Mouse (Mus musculus): ENCODE data around the gene Btaf1. TPM values are rescaled to one million over a fixed set of nuclear protein-coding genes. Genes with fewer than 3 reads are reported as not detected.

The Btaf1 gene
- total and polyA plus RNA-seq, 2 experiments from 2014 or later, result 3.3 to 23.0 TPM

DNA sequence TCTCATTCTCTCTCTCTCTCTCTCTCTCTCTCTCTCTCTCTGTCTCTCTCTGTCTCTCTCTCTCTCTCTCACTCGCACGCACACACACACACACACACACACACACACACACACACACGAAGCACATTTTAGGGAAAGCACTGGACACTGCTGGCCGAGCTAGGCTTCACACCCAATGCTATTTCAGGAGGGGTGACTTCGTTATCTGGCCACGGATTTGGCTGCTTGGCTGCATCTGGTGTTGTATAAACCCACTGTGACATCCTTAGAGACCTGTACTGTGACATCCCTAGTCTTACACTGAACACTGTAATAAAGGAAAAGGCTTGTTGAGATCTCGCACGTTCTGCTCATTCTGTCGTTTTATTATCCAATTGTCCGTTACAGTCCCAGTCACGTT is 95.1 kb downstream of the Btaf1 start:
- WGBS, result 77% methylated on average over 9 of the region's 11 CpGs
- no peak for DNase-seq
- Histone ChIP-seq H3K4me1 (ENCODE audit: insufficient read depth) (no peaks in the 10 kb centered on the region), H3K27me3 (ENCODE audit: insufficient read depth, low read length) (no peaks in the 10 kb centered on the region), H3K9me3 (ENCODE audit: low read length) (0 out of 2 replicates have a peak, but pooled peaks cover 3% of the 10 kb centered on the region), H3K4me2 (ENCODE audit: low read depth) (no peak overlapping the region), H3K36me3 (ENCODE audit: insufficient read depth) (0 out of 2 replicates have a peak, but pooled peaks cover 6% of the 10 kb centered on the region), H3K9ac (no peak overlapping the region), H3K27ac (ENCODE audit: low read depth, low read length) (no peak overlapping the region), H3K4me3 (ENCODE audit: low read depth, low read length) (no peak overlapping the region)
- TF ChIP-seq CTCF (IDR thresholded peaks at IDR 0.05; ENCODE audit: low read depth), result no peak
- no peak for ATAC-seq

- no peaks in the 10 kb centered on the region for H3K9me3 ChIP-seq (ENCODE audit: low read length)
- H3K27me3 ChIP-seq (ENCODE audit: insufficient read depth, low read length), result no peaks in the 10 kb centered on the region
- H3K4me2 ChIP-seq (ENCODE audit: low read depth), result no peak overlapping the region
- WGBS, result 87% methylated on average over 5 of the region's 5 CpGs
- no peak overlapping the region for H3K4me3 ChIP-seq (ENCODE audit: low read depth, low read length)
- H3K27ac ChIP-seq (ENCODE audit: low read depth, low read length), result no peak overlapping the region
- no peak for TF ChIP-seq CTCF (IDR thresholded peaks at IDR 0.05; ENCODE audit: low read depth)
- no peak for DNase-seq
- no peaks in the 10 kb centered on the region for H3K4me1 ChIP-seq (ENCODE audit: insufficient read depth)
- no peak for ATAC-seq
- 0 out of 2 replicates have a peak, but pooled peaks cover 6% of the 10 kb centered on the region for H3K36me3 ChIP-seq (ENCODE audit: insufficient read depth)
- no peak overlapping the region for H3K9ac ChIP-seq
Measured at GRCm38 (mm10) chr19:37022146-37022545, 96.3 kb downstream of the Btaf1 start.

GRCm38 (mm10) chr19:37025839-37026319 is 100.0 kb downstream of the Btaf1 start:
- DNase-seq (no peak), ATAC-seq (0 out of 2 replicates have a peak, but pooled peaks have one; percentile 18)
- Histone ChIP-seq H3K27ac (ENCODE audit: low read depth, low read length) (no peak overlapping the region), H3K4me3 (ENCODE audit: low read depth, low read length) (no peak overlapping the region), H3K9me3 (ENCODE audit: low read length) (no peaks in the 10 kb centered on the region), H3K4me1 (ENCODE audit: insufficient read depth) (no peaks in the 10 kb centered on the region), H3K36me3 (ENCODE audit: insufficient read depth) (0 out of 2 replicates have a peak, but pooled peaks cover 6% of the 10 kb centered on the region), H3K27me3 (ENCODE audit: insufficient read depth, low read length) (no peaks in the 10 kb centered on the region), H3K4me2 (ENCODE audit: low read depth) (no peak overlapping the region), H3K9ac (no peak overlapping the region)
- WGBS, result 66% methylated on average over 13 of the region's 13 CpGs
- TF ChIP-seq CTCF (IDR thresholded peaks at IDR 0.05; ENCODE audit: low read depth), result no peak

DNA sequence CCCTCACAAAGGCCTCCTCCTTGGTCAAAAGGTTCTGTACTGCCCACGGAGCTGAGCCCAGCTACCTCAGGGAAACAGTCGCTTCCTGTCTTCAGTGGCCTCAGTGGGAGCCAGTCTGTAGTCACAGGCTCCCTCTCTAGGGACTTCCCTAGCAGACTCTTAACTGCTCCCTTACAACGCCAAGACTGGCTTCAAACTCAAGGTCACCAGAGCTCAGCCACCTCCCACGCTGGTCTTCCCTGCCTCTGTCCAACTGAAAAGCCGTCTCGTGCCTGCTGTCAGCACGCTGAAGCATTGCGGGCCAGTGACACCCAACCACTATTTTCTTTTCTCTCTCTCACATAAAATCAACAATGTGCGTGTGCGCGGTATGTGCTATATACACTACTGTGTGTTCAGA is 100.5 kb downstream of the Btaf1 start:
- no peaks in the 10 kb centered on the region for H3K27me3 ChIP-seq (ENCODE audit: insufficient read depth, low read length)
- H3K36me3 ChIP-seq (ENCODE audit: insufficient read depth), result 0 out of 2 replicates have a peak, but pooled peaks cover 6% of the 10 kb centered on the region
- 86% methylated on average over 11 of the region's 11 CpGs for WGBS
- no peak overlapping the region for H3K4me2 ChIP-seq (ENCODE audit: low read depth)
- no peak for TF ChIP-seq CTCF (IDR thresholded peaks at IDR 0.05; ENCODE audit: low read depth)
- no peaks in the 10 kb centered on the region for H3K4me1 ChIP-seq (ENCODE audit: insufficient read depth)
- H3K9me3 ChIP-seq (ENCODE audit: low read length), result no peaks in the 10 kb centered on the region
- H3K9ac ChIP-seq, result no peak overlapping the region
- H3K4me3 ChIP-seq (ENCODE audit: low read depth, low read length), result no peak overlapping the region
- ATAC-seq (no peak), DNase-seq (no peak)
- no peak overlapping the region for H3K27ac ChIP-seq (ENCODE audit: low read depth, low read length)

DNA sequence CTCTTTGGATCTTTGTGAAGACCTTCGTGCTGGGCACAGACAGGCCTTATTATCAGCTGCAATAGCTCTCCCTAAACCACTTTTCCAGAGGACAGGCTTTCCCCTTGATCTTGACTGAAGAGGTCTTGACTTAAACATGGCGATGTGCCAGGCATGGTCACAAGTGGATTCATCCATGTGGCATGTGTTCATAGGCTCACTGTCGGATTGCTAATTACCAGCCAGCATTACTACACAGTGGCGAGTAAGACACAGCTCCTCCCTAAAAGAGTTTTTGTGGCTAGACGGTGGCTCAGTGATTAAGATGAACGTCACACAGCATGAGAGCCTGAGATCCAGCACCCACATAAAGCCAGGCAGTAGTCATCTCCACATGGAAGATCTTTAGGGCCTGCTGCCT is 103.9 kb downstream of the Btaf1 start:
- H3K4me2 ChIP-seq (ENCODE audit: low read depth), result no peak overlapping the region

DNA sequence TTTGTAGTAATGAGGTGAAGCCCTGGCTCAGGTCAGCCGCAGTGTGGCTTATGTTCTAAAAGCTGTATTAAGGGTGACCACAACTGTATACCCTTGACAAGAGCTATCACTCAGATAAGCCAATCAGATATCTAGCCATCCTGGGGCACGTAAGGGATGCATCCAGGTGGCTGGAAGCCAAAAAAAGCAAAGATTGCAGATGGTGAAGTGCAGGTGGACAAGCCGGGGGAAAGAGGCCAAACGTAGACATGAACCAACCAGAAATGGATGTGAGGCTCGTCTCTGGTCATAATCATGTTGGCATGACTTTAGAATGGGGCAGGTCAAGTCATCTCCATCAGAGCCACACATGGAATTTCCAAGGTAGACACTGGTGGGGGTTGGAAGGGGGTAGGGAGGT is 105.6 kb downstream of the Btaf1 start:
- Histone ChIP-seq H3K9ac (no peak overlapping the region), H3K9me3 (ENCODE audit: low read length) (no peaks in the 10 kb centered on the region), H3K4me3 (ENCODE audit: low read depth, low read length) (no peak overlapping the region), H3K36me3 (ENCODE audit: insufficient read depth) (no peaks in the 10 kb centered on the region), H3K4me2 (ENCODE audit: low read depth) (no peak overlapping the region), H3K27me3 (ENCODE audit: insufficient read depth, low read length) (no peaks in the 10 kb centered on the region), H3K27ac (ENCODE audit: low read depth, low read length) (no peak overlapping the region), H3K4me1 (ENCODE audit: insufficient read depth) (no peaks in the 10 kb centered on the region)
- TF ChIP-seq CTCF (IDR thresholded peaks at IDR 0.05; ENCODE audit: low read depth), result no peak
- DNase-seq (no peak), ATAC-seq (no peak)
- WGBS, result 89% methylated on average over 5 of the region's 5 CpGs

More for the DNA sequence above, 103.9 kb downstream of the Btaf1 start:
- Histone ChIP-seq H3K4me3 (ENCODE audit: low read depth, low read length) (no peak overlapping the region), H3K4me1 (ENCODE audit: insufficient read depth) (no peaks in the 10 kb centered on the region), H3K27ac (ENCODE audit: low read depth, low read length) (no peak overlapping the region), H3K9ac (no peak overlapping the region), H3K36me3 (ENCODE audit: insufficient read depth) (0 out of 2 replicates have a peak, but pooled peaks cover 4% of the 10 kb centered on the region), H3K27me3 (ENCODE audit: insufficient read depth, low read length) (no peaks in the 10 kb centered on the region), H3K9me3 (ENCODE audit: low read length) (no peaks in the 10 kb centered on the region)
- 50% methylated on average over 6 of the region's 6 CpGs for WGBS
- ATAC-seq (no peak), DNase-seq (no peak)
- TF ChIP-seq CTCF (IDR thresholded peaks at IDR 0.05; ENCODE audit: low read depth), result no peak

GRCm38 (mm10) chr19:37032364-37032763 is 106.5 kb downstream of the Btaf1 start:
- no peak for TF ChIP-seq CTCF (IDR thresholded peaks at IDR 0.05; ENCODE audit: low read depth)
- 86% methylated on average over 2 of the region's 2 CpGs for WGBS

More at GRCm38 (mm10) chr19:37032364-37032763, 106.5 kb downstream of the Btaf1 start:
- no peaks in the 10 kb centered on the region for H3K36me3 ChIP-seq (ENCODE audit: insufficient read depth)
- DNase-seq (no peak), ATAC-seq (no peak)
- no peaks in the 10 kb centered on the region for H3K9me3 ChIP-seq (ENCODE audit: low read length)
- no peaks in the 10 kb centered on the region for H3K27me3 ChIP-seq (ENCODE audit: insufficient read depth, low read length)
- H3K4me2 ChIP-seq (ENCODE audit: low read depth), result no peak overlapping the region
- H3K27ac ChIP-seq (ENCODE audit: low read depth, low read length), result no peak overlapping the region
- H3K4me3 ChIP-seq (ENCODE audit: low read depth, low read length), result no peak overlapping the region
- no peaks in the 10 kb centered on the region for H3K4me1 ChIP-seq (ENCODE audit: insufficient read depth)
- no peak overlapping the region for H3K9ac ChIP-seq
